Mouse (Mus musculus) CD8-positive naive resting alpha-beta T cell, adult 2 months (primary cell): ENCODE measurements around the gene Adcy9.
"Not testable (repeated sequence)": the region's sequence is repeated elsewhere in the genome, so short reads cannot be mapped to it uniquely, and the experiment has no call there.

Experiments
- DNase-seq, 2 experiments: peaks; one replicate each; pipeline ENCODE4 v3.0.0; 2022; ENCODE audit warnings: low read depth in 2 of 2, low spot score in 2 of 2

The Adcy9 gene

GRCm38 (mm10) chr16:4394991-4395590 is 25.2 kb downstream of the Adcy9 start:
- DNase-seq = no peak

GRCm38 (mm10) chr16:4383473-4384038 is 36.7 kb downstream of the Adcy9 start:
- no peak for DNase-seq

GRCm38 (mm10) chr16:4382406-4382805 is 37.9 kb downstream of the Adcy9 start:
- no peak for DNase-seq

GRCm38 (mm10) chr16:4381487-4381886 is 38.8 kb downstream of the Adcy9 start:
- no peak for DNase-seq

- no peak for DNase-seq
Measured at GRCm38 (mm10) chr16:4378788-4379187, 41.5 kb downstream of the Adcy9 start.

GRCm38 (mm10) chr16:4377556-4377955 is 42.7 kb downstream of the Adcy9 start:
- no peak for DNase-seq

- DNase-seq = no peak
Measured at GRCm38 (mm10) chr16:4374780-4375380, 45.4 kb downstream of the Adcy9 start.

GRCm38 (mm10) chr16:4374270-4374669 is 46.0 kb downstream of the Adcy9 start:
- no peak for DNase-seq

- DNase-seq = no peak
Measured at GRCm38 (mm10) chr16:4371039-4371438, 49.3 kb downstream of the Adcy9 start.

- DNase-seq = no peak
Measured at GRCm38 (mm10) chr16:4370141-4370541, 50.2 kb downstream of the Adcy9 start.

- DNase-seq = no peak
Measured at GRCm38 (mm10) chr16:4367930-4368329, 52.4 kb downstream of the Adcy9 start.

- no peak for DNase-seq
Measured at GRCm38 (mm10) chr16:4367291-4367690, 53.0 kb downstream of the Adcy9 start.

GRCm38 (mm10) chr16:4366671-4367070 is 53.6 kb downstream of the Adcy9 start:
- no peak for DNase-seq

- no peak for DNase-seq
Measured at GRCm38 (mm10) chr16:4363341-4364116, 56.8 kb downstream of the Adcy9 start.

GRCm38 (mm10) chr16:4355260-4356043 is 64.8 kb downstream of the Adcy9 start:
- no peak for DNase-seq

GRCm38 (mm10) chr16:4342579-4342978 is 77.7 kb downstream of the Adcy9 start:
- DNase-seq = no peak

- DNase-seq = no peak
Measured at GRCm38 (mm10) chr16:4341316-4342062, 78.8 kb downstream of the Adcy9 start.

GRCm38 (mm10) chr16:4339216-4339615 is 81.1 kb downstream of the Adcy9 start:
- DNase-seq = not testable (repeated sequence)

- no peak for DNase-seq
Measured at GRCm38 (mm10) chr16:4337269-4337668, 83.0 kb downstream of the Adcy9 start.

- no peak for DNase-seq
Measured at GRCm38 (mm10) chr16:4333788-4334187, 86.5 kb downstream of the Adcy9 start.
